Mouse (Mus musculus) frontal cortex, adult 2 months (tissue): ENCODE data around the gene Dbh. TPM values are rescaled to one million over a fixed set of nuclear protein-coding genes. Genes with fewer than 3 reads are reported as not detected.
A peak's percentile ranks its signal among the peaks of the same experiment; 100 is the strongest.

Experiments used
- DNase-seq, 2 experiments: peaks; one replicate each; pipeline ENCODE4 v3.0.0; 2022; ENCODE audit warnings: low spot score in 1 of 2; ENCODE audit errors: extremely low spot score in 1 of 2
- polyA plus RNA-seq: library from polyadenylated mRNA; depleted of rRNA; stranded (reverse); fragments of >200 nt; gene quantifications from 2 replicates; pipeline ENCODE4 v1.2.3, GENCODE M21; 2012

Dbh gene
- polyA plus RNA-seq, 1 experiment, result 0.50 TPM

- no peak for DNase-seq
Measured at GRCm38 (mm10) chr2:27161526-27161925, 3.5 kb upstream of the Dbh start.

GRCm38 (mm10) chr2:27162656-27163055, 2.4 kb upstream of the Dbh start:
- no peak for DNase-seq

GRCm38 (mm10) chr2:27163851-27164250, 1.2 kb upstream of the Dbh start:
- peak in 1 of 2 experiments; percentile 63 for DNase-seq

GRCm38 (mm10) chr2:27166074-27166473, 1.0 kb downstream of the Dbh start:
- no peak for DNase-seq

- no peak for DNase-seq
Measured at GRCm38 (mm10) chr2:27166999-27167398, 2.0 kb downstream of the Dbh start.

- DNase-seq, result no peak
Measured at GRCm38 (mm10) chr2:27174242-27174641, 9.2 kb downstream of the Dbh start.

GRCm38 (mm10) chr2:27175696-27176267, 10.7 kb downstream of the Dbh start:
- DNase-seq, result no peak

GRCm38 (mm10) chr2:27179101-27179500, 14.1 kb downstream of the Dbh start:
- DNase-seq, result peak; percentile 44 to 57

GRCm38 (mm10) chr2:27181907-27182306, 16.9 kb downstream of the Dbh start:
- DNase-seq, result no peak

- DNase-seq, result no peak
Measured at GRCm38 (mm10) chr2:27183734-27184133, 18.7 kb downstream of the Dbh start.

- no peak for DNase-seq
Measured at GRCm38 (mm10) chr2:27187531-27187930, 22.5 kb downstream of the Dbh start.

- DNase-seq, result no peak
Measured at GRCm38 (mm10) chr2:27189994-27190393, 25.0 kb downstream of the Dbh start.

GRCm38 (mm10) chr2:27198551-27199246, 33.7 kb downstream of the Dbh start:
- no peak for DNase-seq

GRCm38 (mm10) chr2:27200586-27200985, 35.6 kb downstream of the Dbh start:
- DNase-seq, result no peak

GRCm38 (mm10) chr2:27205666-27206065, 40.6 kb downstream of the Dbh start:
- peak in 1 of 2 experiments; percentile 41 for DNase-seq

GRCm38 (mm10) chr2:27206128-27206797, 41.2 kb downstream of the Dbh start:
- DNase-seq, result no peak

GRCm38 (mm10) chr2:27207126-27207525, 42.1 kb downstream of the Dbh start:
- DNase-seq, result no peak

GRCm38 (mm10) chr2:27209370-27209769, 44.3 kb downstream of the Dbh start:
- DNase-seq, result no peak

GRCm38 (mm10) chr2:27209816-27210215, 44.8 kb downstream of the Dbh start:
- no peak for DNase-seq

- DNase-seq, result peak in 1 of 2 experiments; percentile 39
Measured at GRCm38 (mm10) chr2:27210255-27210654, 45.2 kb downstream of the Dbh start.

- no peak for DNase-seq
Measured at GRCm38 (mm10) chr2:27210676-27211210, 45.7 kb downstream of the Dbh start.
